Mouse (Mus musculus) T-helper 17 cell (primary cell): Measurements from ENCODE around the gene Prpf8.

Experiments used
- in situ Hi-C, 2 experiments: fragments of 300-600 bp; cut with MboI, MseI; formaldehyde crosslinking; loops; 1 replicate in 1 of 2; 2 replicates in 1 of 2; pipeline ENCODE4 v1.15.1; 2025; ENCODE audit warnings: high pct_unique_total_duplicates in 2 of 2

Gene Prpf8

DNA sequence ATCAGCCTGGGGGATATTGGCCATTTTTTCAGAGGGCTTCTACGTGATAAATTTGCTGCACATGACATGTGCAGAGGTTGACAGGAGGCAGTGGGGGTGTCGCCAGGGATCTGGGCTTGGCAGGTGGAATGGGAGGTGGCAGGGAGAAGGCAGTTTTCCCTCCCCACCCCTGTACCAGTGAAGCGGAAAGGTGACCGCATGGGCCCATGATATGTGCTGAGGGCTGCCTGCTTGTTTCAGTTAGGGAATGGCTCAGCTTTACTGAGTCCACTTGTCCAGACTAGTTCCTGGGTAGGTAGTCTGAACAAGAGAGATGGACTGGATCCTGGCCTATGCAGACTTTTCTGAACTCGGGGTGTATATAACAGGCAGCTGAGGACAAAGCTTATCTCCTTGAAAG is 64.7 kb downstream of the Prpf8 start:
- in situ Hi-C loops = loop anchor here in 1 of 2 experiments (10.0 to 25.0 kb wide), 2 partner anchors 367 to 936 kb away; no protein-coding TSS in a partner anchor

GRCm38 (mm10) chr11:75551961-75552441 is 65.4 kb downstream of the Prpf8 start:
- in situ Hi-C loops = loop anchor here in 1 of 2 experiments (10.0 to 25.0 kb wide), 2 partner anchors 367 to 935 kb away; no protein-coding TSS in a partner anchor

DNA sequence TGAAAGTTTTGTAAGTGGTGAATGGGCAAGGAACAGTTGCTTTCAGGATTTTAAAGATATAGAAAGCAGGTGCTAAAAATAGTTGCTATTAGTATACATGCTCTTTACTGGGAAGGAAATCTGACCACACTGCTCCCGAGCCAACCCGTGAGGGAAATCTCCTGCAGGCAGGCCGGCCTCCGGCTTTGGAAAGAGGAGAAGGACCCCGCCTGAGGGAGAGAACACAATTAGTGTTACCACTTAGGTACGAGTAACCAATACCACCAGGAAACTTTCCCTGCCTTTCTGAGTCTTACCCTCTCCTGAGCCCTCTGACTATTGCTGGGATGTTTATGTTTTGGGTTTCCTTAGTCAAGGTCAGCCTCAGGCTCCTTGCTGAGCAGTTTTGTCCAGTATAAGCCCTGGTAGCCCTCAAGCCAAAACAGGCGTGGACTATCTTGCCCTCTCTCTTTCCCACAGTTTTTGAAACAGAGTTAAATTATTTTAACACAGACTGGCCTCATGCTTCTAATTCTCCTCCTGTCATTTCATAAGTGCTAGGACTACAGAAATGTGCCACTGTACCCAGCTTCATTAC is 66.4 kb downstream of the Prpf8 start:
- in situ Hi-C loops = loop anchor here in 1 of 2 experiments (10.0 to 25.0 kb wide), 2 partner anchors 368 to 934 kb away; no protein-coding TSS in a partner anchor

- in situ Hi-C loops = loop anchor here in 1 of 2 experiments (10.0 to 25.0 kb wide), 2 partner anchors 371 to 931 kb away; no protein-coding TSS in a partner anchor
These were observed 69.4 kb downstream of the Prpf8 start for GRCm38 (mm10) chr11:75556006-75556405.

GRCm38 (mm10) chr11:75557142-75557541 is 70.5 kb downstream of the Prpf8 start:
- in situ Hi-C loops = loop anchor here in 1 of 2 experiments (10.0 to 25.0 kb wide), 2 partner anchors 372 to 930 kb away; no protein-coding TSS in a partner anchor

- in situ Hi-C loops = loop anchor here in 1 of 2 experiments (10.0 to 25.0 kb wide), 2 partner anchors 373 to 929 kb away; no protein-coding TSS in a partner anchor
These were observed 71.5 kb downstream of the Prpf8 start for GRCm38 (mm10) chr11:75558101-75558500.
